Mouse (Mus musculus) kidney, adult 2 months (tissue): Measurements from ENCODE around the gene Shpk.

Experiments used
- CTCF ChIP-seq: fragments of 200-500 bp; conservative IDR thresholded peaks from 2 replicates; pipeline ENCODE4 v1.5.1; 2011; ENCODE audit warnings: low read depth, mild to moderate bottlenecking, control low read depth, low read length, moderate library complexity, mixed read lengths; ENCODE audit not compliant: insufficient read depth, insufficient read length
- POLR2A ChIP-seq: fragments of 200-500 bp; IDR thresholded peaks from one replicate; pipeline ENCODE4 v1.6.1; 2011; ENCODE audit warnings: low read depth, low read length, control low read depth

DNA sequence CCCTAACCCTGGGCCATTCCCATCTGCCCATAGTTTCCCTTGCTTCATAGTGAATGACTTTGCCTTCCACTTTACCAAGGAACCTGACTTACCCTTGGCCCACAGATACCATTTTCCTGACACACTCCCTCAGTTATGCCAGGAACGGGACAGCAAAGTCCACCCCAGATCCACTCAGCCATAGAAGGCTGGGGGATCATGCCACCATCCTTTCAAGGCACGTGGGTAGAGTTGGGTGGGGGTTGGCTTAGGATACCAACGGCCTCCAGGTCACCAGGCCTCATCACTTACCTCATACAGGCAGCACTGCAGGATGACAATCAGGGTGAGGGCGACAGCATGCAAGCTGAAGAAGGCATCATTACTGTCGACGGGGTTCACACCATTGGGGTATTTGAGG lies 12.0 kb upstream of the Shpk start:
- TF ChIP-seq CTCF (no peak), POLR2A (no peak)
